Mouse (Mus musculus): ENCODE measurements around the gene Zfp281.
A peak's percentile ranks its signal among the peaks of the same experiment; 100 is the strongest.

Zfp281 gene

GRCm38 (mm10) chr1:136614748-136615440 is 9.8 kb upstream of the Zfp281 start:
- no peak for DNase-seq

GRCm38 (mm10) chr1:136617163-136617788 is 7.4 kb upstream of the Zfp281 start:
- no peak for DNase-seq

- no peak for DNase-seq
These were observed 6.1 kb upstream of the Zfp281 start for GRCm38 (mm10) chr1:136618570-136618969.

GRCm38 (mm10) chr1:136625019-136625895 is 556 bp downstream of the Zfp281 start:
- DNase-seq = peak; percentile 66 to 78

- no peak for DNase-seq
These were observed 1.4 kb downstream of the Zfp281 start for GRCm38 (mm10) chr1:136626141-136626540.

GRCm38 (mm10) chr1:136626756-136627155 is 2.1 kb downstream of the Zfp281 start:
- DNase-seq = no peak

GRCm38 (mm10) chr1:136627591-136627990 is 2.9 kb downstream of the Zfp281 start:
- no peak for DNase-seq

GRCm38 (mm10) chr1:136632891-136633290 is 8.2 kb downstream of the Zfp281 start:
- no peak for DNase-seq

GRCm38 (mm10) chr1:136635644-136636043 is 10.9 kb downstream of the Zfp281 start:
- DNase-seq = no peak

GRCm38 (mm10) chr1:136636946-136637345 is 12.2 kb downstream of the Zfp281 start:
- no peak for DNase-seq

GRCm38 (mm10) chr1:136637696-136638095 is 13.0 kb downstream of the Zfp281 start:
- DNase-seq = no peak

GRCm38 (mm10) chr1:136638211-136638610 is 13.5 kb downstream of the Zfp281 start:
- DNase-seq = no peak

- DNase-seq = no peak
These were observed 14.0 kb downstream of the Zfp281 start for GRCm38 (mm10) chr1:136638699-136639098.

- no peak for DNase-seq
These were observed 14.5 kb downstream of the Zfp281 start for GRCm38 (mm10) chr1:136639221-136639620.

GRCm38 (mm10) chr1:136642701-136643100 is 18.0 kb downstream of the Zfp281 start:
- no peak for DNase-seq

- DNase-seq = no peak
These were observed 19.8 kb downstream of the Zfp281 start for GRCm38 (mm10) chr1:136644486-136644885.

- no peak for DNase-seq
These were observed 21.3 kb downstream of the Zfp281 start for GRCm38 (mm10) chr1:136645849-136646625.

- DNase-seq = no peak
These were observed 27.4 kb downstream of the Zfp281 start for GRCm38 (mm10) chr1:136652066-136652465.

- DNase-seq = no peak
These were observed 28.8 kb downstream of the Zfp281 start for GRCm38 (mm10) chr1:136653526-136653925.

GRCm38 (mm10) chr1:136654385-136654784 is 29.7 kb downstream of the Zfp281 start:
- DNase-seq = no peak

- DNase-seq = no peak
These were observed 31.9 kb downstream of the Zfp281 start for GRCm38 (mm10) chr1:136656619-136657018.

- no peak for DNase-seq
These were observed 33.9 kb downstream of the Zfp281 start for GRCm38 (mm10) chr1:136658456-136659227.

Data from kidney, postnatal 4 days (tissue).